Mouse (Mus musculus): ENCODE data around the gene Rbm12. TPM values are rescaled to one million over a fixed set of nuclear protein-coding genes. Genes with fewer than 3 reads are reported as not detected.

Gene Rbm12
- total and polyA plus RNA-seq, 3 experiments = 9.6 to 36.5 (median 20.7) TPM

- H3K4me2 ChIP-seq (ENCODE audit: insufficient read depth, low read depth, poor library complexity, severe bottlenecking) = no peak overlapping the region
- dilution Hi-C loops (cut with MboI; ENCODE audit: extremely low pct_ligation_motif_present, extremely low pct_unique_long_range_greater_than_20kb, low sequenced_read_pairs) = no loop called here
- peak; percentile 23 for DNase-seq (ENCODE audit: extremely low read depth)
- TF ChIP-seq ZMIZ1 (IDR thresholded peaks at IDR 0.05; ENCODE audit: low read depth, low read length) (peak; percentile 75; the same call in 1 of the 2 replicates), ZNF384 (IDR thresholded peaks at IDR 0.05; ENCODE audit: low read depth, low read length) (no peak), POLR2AphosphoS2 (IDR thresholded peaks at IDR 0.05; ENCODE audit: low read depth, low read length) (peak; percentile 97; the same call in 1 of the 2 replicates), POLR2A (IDR thresholded peaks at IDR 0.05; ENCODE audit: low read depth, low read length) (peak; percentile 4; the same call in 1 of the 2 replicates)
- H3K9me3 ChIP-seq (replicated peaks; ENCODE audit: low read length) = no peaks in the 10 kb centered on the region
- peaks cover 0 to 21% of the 10 kb centered on the region in 2 experiments; a peak in 2 of 4 replicates for H3K4me1 ChIP-seq (ENCODE audit: control insufficient read depth in 1 of 2, insufficient read depth in 2 of 2)
- H3K27me3 ChIP-seq (replicated peaks) = no peaks in the 10 kb centered on the region
- no peak overlapping the region for H3K4me3 ChIP-seq (replicated peaks in 1 of 3; ENCODE audit: low read depth in 2 of 3, low read length in 2 of 3, poor library complexity in 1 of 3)
- H3K9ac ChIP-seq (ENCODE audit: insufficient read depth, low read depth) = no peak overlapping the region
- H3K79me2 ChIP-seq (replicated peaks; ENCODE audit: control insufficient read depth, extremely low read depth, insufficient read depth, poor library complexity, severe bottlenecking) = peaks cover 31% of the 10 kb centered on the region
- in situ Hi-C loops (cut with MboI; ENCODE audit: low pct_ligation_motif_present, low pct_unique_long_range_greater_than_20kb, low sequenced_read_pairs) = loop anchor here (25.0 kb wide), 1 partner anchor 309 kb away; the partner anchor contains the start of genes Eif6 and Fam83c
- H3K27ac ChIP-seq (ENCODE audit: insufficient read depth, low read depth) = no peak overlapping the region
- peaks cover 36 to 57% of the 10 kb centered on the region in 2 experiments for H3K36me3 ChIP-seq (replicated peaks in 1 of 2; ENCODE audit: control insufficient read depth in 1 of 2, insufficient read depth in 1 of 2, low read length in 1 of 2)
These were observed 34.7 kb upstream of the Rbm12 start for GRCm38 (mm10) chr2:156146272-156146989.

GRCm38 (mm10) chr2:156145486-156146130, 33.8 kb upstream of the Rbm12 start:
- Histone ChIP-seq H3K4me2 (ENCODE audit: insufficient read depth, low read depth, poor library complexity, severe bottlenecking) (peak overlapping the region; percentile 97), H3K36me3 (replicated peaks in 1 of 2; ENCODE audit: control insufficient read depth in 1 of 2, insufficient read depth in 1 of 2, low read length in 1 of 2) (peaks cover 34 to 53% of the 10 kb centered on the region in 2 experiments), H3K27me3 (replicated peaks) (no peaks in the 10 kb centered on the region), H3K9ac (ENCODE audit: insufficient read depth, low read depth) (no peak overlapping the region), H3K27ac (ENCODE audit: insufficient read depth, low read depth) (no peak overlapping the region), H3K9me3 (replicated peaks; ENCODE audit: low read length) (no peaks in the 10 kb centered on the region), H3K79me2 (replicated peaks; ENCODE audit: control insufficient read depth, extremely low read depth, insufficient read depth, poor library complexity, severe bottlenecking) (peaks cover 25% of the 10 kb centered on the region), H3K4me1 (ENCODE audit: control insufficient read depth in 1 of 2, insufficient read depth in 2 of 2) (peaks cover 0 to 16% of the 10 kb centered on the region in 2 experiments; a peak in 2 of 4 replicates), H3K4me3 (replicated peaks in 1 of 3; ENCODE audit: low read depth in 2 of 3, low read length in 2 of 3, poor library complexity in 1 of 3) (peak overlapping the region in 2 of 3 experiments; percentile 35 to 82)
- no peak for DNase-seq (ENCODE audit: extremely low read depth)
- 0 out of 2 replicates have a peak, but pooled peaks have one; percentile 1 for TF ChIP-seq POLR2A (IDR thresholded peaks at IDR 0.05; ENCODE audit: low read depth, low read length)
- no peak for TF ChIP-seq USF1 (IDR thresholded peaks at IDR 0.05; ENCODE audit: low read depth, low read length)
- no peak for TF ChIP-seq ETS1 (conservative IDR thresholded peaks at IDR 0.05; ENCODE audit: low read depth, low read length)
- TF ChIP-seq MAZ (IDR thresholded peaks at IDR 0.05; ENCODE audit: low read depth, low read length) = no peak
- TF ChIP-seq MYC (IDR thresholded peaks at IDR 0.05; ENCODE audit: low read depth, low read length) = no peak
- TF ChIP-seq JUND (conservative IDR thresholded peaks at IDR 0.05; ENCODE audit: low read depth, low read length) = no peak
- no peak for TF ChIP-seq ZKSCAN1 (IDR thresholded peaks at IDR 0.05; ENCODE audit: borderline replicate concordance, low read depth, low read length)
- no peak for TF ChIP-seq USF2 (conservative IDR thresholded peaks at IDR 0.05; ENCODE audit: low read depth, low read length)
- TF ChIP-seq CHD2 (IDR thresholded peaks at IDR 0.05; ENCODE audit: low read length) = no peak
- TF ChIP-seq ZC3H11A (IDR thresholded peaks at IDR 0.05; ENCODE audit: low read depth, low read length) = no peak
- TF ChIP-seq MAFK (IDR thresholded peaks at IDR 0.05; ENCODE audit: insufficient replicate concordance, low read length) = no peak
- TF ChIP-seq ELF1 (IDR thresholded peaks at IDR 0.05; ENCODE audit: low read depth, low read length) = no peak
- TF ChIP-seq ZMIZ1 (IDR thresholded peaks at IDR 0.05; ENCODE audit: low read depth, low read length) = peak; percentile 20; the same call in 1 of the 2 replicates
- TF ChIP-seq RCOR1 (conservative IDR thresholded peaks at IDR 0.05; ENCODE audit: low read depth, low read length) = no peak
- TF ChIP-seq TCF12 (IDR thresholded peaks at IDR 0.05; ENCODE audit: low read depth, low read length) = no peak
- TF ChIP-seq SIN3A (IDR thresholded peaks at IDR 0.05; ENCODE audit: low read length) = no peak
- no peak for TF ChIP-seq PAX5 (IDR thresholded peaks at IDR 0.05; ENCODE audit: low read length)
- 0 out of 2 replicates have a peak, but pooled peaks have one; percentile 81 for TF ChIP-seq POLR2AphosphoS2 (IDR thresholded peaks at IDR 0.05; ENCODE audit: low read depth, low read length)
- in situ Hi-C loops (cut with MboI; ENCODE audit: low pct_ligation_motif_present, low pct_unique_long_range_greater_than_20kb, low sequenced_read_pairs) (loop anchor here (25.0 kb wide), 1 partner anchor 308 kb away; the partner anchor contains the start of genes Eif6 and Fam83c), dilution Hi-C loops (cut with MboI; ENCODE audit: extremely low pct_ligation_motif_present, extremely low pct_unique_long_range_greater_than_20kb, low sequenced_read_pairs) (no loop called here)

All from CH12.LX (cell line).